Mouse (Mus musculus) thymus, postnatal 10 days (tissue): ENCODE measurements around the gene Zfp750.

Experiments
- DNase-seq, 2 experiments: peaks; one replicate each; pipeline ENCODE4 v3.0.0; 2021; ENCODE audit warnings: low spot score in 2 of 2

Gene Zfp750

DNA sequence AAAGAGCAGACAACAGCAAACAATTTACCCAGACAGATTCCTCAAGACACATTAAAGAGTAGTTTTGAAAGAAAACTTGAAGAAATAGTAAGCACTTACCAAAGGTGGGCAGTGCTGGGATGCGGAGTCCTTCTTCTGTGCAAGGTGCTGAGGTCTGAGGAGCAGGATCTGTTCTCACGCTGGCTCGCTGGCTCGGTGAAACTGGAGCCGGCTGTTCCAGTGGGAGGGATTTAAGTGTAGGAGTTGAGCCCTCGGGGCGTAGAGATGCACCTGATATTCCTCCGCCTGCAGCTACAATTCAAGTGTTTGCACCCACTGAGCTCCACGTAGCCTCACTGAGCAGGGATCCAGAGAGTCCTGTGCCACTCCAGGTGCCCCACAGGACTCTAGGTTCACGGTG lies at the start of gene Zfp750:
TSS of gene Zfp750 (minus strand) at position 203 of the 400 bp plus-strand sequence.
- no peak for DNase-seq

DNA sequence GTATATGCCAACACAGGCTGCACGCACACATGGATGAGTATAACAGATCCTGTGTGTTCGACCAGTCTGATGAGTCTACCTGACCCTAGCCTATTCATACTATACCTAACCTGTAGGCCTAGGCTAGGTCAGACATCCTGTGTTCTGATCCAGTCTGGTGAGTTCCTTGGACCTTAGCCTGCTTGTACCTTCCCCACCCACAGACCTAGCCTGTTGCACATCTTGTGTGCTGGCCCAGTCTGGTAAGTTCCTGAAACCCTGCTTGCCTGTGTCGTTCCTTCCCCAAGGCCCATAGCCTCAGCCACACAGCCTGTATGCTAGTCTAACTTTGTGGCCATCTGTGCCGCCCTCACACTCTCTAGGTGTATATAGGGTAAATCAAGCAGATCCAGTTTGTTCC lies 45.1 kb upstream of the Zfp750 start:
- no peak for DNase-seq

DNA sequence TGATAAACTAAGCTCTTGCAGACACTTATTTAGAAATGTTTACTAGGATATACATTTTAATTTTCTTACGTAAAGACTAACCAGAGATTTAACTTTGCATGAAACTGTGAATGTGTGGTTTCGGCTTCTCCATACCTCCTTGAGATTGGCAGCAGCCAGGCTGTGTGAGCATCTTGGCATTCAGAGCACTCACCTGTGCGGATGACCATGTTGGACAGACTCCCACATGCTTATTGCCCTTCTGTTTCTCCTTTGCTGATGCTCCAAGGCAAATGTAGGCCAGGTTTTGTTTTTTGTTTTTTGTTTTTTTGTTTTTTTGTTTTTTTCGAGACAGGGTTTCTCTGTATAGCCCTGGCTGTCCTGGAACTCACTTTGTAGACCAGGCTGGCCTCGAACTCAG lies 44.2 kb upstream of the Zfp750 start:
- no peak for DNase-seq

DNA sequence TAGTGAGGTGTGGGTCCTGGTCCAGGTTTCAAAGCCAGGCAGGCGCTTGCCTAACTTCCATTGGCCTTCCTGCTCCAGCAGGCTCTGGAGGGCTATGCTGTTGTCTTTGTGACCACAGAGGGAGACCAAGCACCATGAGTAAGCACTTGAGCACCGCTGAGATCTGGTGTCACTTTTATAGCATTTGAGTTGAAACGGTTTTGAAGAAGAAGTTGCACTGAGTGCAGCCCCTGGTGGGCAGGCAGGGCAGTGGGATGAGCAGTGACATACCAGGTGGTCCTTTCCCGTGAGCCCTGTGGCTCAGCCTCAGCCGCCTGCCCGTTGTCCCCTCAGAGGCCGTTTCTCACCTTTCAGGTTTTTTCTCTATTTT lies 41.1 kb upstream of the Zfp750 start:
- peak; percentile 61 to 62 for DNase-seq

DNA sequence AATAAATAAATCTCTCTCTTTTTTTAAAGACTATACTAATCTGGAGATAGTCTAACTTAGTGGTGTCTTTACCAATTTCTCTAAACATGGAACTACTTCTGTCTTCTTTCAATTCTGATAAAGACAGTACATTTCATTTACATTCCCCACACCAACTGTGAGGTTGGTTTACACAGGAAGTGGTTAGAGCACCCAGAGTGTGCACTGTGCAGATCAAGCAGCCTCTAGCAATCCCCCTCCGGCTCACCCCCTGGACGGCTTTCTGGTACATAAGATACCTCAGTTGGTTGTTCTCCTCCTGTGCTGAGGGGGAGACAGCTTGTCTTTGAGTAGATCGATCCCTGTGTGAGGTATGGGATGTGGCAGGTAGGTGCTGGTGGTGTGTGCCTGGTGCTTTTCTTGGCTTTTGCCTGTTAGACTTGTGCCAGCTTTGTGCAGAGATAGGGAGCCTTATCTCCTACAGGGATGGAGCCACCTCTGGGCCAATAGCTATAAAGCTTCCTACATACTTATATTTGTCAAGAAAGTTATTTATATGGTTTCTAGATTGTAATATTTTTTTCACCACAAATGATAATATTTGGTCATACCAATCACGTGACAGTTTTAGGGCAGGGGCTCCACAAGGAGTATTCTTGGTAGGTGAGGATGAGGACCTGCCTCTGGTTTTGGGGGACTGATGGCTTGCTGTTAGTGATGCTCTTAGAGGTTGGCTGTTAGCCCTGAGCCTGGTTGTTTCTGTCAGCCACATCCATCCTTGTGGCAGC lies 40.6 kb upstream of the Zfp750 start:
- DNase-seq, result peak; percentile 75 to 80

DNA sequence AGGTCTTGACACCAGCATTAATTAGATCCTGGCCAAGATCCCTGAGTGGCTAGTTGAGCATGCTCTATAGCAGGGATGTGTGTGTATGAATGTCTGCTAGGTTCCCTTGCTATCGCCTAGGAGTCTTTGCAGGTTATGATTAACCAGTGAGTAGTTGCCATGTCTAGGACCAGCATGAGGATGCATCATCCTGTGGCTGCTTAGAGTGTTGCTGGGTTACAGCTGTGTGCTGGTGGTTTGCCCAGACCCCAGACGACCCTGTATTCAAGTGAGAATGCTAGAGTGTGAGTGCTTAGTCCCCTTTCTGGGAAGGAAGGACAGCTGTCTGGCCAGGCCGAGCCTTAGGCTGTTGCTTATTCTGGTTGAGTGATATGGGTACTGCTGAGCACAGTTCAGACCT lies 39.4 kb upstream of the Zfp750 start:
- no peak for DNase-seq

DNA sequence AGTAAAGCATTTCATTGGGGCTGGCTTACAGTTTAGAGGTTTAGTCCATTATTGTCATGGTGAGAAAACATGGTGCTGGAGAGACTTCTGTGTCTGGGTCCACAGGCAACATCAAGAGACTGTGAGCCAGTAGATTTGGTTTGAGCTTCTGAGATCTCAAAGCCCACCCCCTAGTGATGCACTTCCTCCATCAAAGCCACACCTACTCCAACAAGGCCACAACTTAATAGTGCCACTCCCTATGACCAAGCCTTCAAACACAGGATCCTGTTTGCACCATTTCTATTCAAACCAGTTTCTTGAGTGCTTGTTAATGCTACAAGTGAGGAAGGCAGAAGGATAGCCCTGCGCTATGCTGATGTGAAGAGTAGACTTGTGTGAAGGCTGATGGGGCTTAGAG lies 38.8 kb upstream of the Zfp750 start:
- DNase-seq, result no peak

DNA sequence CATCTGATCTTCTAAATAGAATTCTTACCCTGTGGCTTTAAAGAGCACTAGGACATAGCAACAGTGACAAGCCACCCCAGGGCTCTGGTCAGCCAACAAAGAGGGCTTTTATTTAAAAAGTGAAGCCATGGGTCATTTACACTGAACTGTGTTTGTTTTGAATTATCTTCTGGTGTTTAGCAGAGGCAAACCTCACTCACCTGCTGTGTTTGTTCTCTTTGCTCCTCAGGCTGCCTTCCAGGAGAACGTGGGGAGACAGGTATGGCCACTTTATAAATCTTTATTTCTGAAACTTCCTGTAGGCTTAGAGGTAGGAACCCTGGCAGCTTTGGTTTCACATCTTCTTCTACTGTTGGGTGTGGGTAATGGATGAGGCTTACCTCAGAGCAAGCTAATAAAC lies 37.6 kb upstream of the Zfp750 start:
- DNase-seq, result no peak

DNA sequence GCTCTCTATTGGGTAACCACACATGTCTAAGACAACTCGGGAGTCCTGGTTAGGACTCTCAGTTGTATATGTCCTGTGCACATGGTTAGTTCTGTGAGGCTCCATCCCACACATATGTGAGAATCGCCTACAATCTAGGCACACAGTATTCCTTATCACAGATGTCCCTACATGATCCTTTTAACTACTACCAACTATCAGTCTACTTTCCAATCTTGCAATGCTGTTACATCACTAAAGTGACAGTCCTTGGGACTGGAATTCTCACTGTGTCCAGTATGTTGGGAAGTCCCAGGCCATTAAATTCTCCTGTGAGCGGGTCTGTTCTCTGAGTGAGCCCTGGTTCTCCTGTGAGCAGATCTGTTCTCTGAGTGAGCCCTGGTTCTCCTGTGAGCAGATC lies 34.3 kb upstream of the Zfp750 start:
- DNase-seq, result no peak

DNA sequence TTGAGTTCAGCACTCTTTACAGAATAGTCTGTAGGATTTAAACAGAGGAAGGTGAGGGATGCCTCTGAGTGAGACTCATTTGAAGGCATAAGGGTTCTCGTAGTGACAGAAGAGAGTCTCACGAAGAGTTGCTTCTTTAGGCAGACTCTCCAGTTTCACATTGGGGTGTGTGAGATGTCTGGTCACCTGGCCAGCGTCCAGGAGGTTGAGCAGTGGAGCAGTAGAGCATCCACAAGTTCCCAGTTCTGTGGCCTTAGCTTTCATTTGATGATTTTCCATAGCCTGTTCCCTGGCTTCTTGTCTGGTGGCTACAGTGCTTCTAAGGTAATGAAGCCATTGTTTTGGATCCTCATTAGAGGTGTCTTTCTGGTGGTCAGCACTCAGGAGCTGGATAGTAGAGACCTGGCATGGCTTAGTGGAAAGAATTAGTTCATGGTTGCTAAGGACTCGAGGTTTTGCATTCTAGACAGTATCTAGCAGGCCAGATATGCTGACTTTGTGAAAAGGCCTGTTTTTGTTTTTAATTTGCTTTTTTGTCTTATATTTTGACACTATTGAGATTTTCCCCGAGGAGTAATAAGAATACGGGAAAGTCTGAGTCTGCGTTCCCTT lies 33.8 kb upstream of the Zfp750 start:
- DNase-seq, result no peak

DNA sequence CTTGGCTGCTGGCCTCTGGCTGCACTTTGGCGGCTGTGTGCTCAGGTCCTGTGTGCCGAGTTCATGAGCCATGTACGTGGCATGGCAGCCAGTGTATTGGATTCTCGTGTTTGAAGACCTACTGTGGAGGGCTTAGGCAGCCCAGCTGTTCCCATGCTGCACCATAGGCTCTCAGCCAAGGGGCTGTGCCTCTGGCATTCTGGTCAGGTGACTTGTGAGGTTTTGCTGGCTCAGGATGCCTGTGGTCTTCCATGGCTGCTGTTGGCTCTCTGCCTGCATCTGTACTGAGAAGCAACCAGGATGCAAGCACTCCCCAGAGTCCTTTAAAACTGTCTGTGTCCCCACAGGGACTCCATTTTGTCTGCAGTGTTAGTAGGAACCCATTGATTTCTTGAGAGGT lies 33.0 kb upstream of the Zfp750 start:
- no peak for DNase-seq

DNA sequence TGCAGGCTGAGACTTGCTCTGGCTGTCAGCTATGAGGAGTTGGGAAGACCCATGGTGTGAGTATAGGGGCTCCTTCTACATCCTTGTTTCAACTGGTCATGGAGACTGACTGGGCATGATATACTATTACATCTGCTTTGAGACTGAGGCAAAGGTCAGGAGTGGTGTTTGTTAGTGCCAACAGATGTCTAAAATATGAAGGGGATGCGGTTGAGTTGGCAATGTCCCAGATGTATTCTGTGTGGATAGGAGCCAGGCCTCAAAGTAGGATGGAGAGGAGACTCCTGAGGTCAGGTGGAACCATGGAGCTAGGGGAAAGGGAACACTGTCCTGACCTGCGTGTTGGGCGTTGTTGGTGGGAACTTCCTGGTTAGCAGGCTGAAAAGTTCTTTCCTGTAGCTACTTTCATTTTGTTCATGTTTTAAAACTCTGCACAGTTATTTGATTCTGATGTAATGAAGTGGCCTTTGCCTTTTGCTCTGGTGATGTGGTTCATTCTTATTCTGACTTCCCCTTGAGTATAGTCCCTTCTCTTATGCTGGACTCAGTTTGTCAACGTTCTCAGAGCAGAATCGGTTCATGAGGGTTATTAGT lies 32.2 kb upstream of the Zfp750 start:
- DNase-seq, result no peak

DNA sequence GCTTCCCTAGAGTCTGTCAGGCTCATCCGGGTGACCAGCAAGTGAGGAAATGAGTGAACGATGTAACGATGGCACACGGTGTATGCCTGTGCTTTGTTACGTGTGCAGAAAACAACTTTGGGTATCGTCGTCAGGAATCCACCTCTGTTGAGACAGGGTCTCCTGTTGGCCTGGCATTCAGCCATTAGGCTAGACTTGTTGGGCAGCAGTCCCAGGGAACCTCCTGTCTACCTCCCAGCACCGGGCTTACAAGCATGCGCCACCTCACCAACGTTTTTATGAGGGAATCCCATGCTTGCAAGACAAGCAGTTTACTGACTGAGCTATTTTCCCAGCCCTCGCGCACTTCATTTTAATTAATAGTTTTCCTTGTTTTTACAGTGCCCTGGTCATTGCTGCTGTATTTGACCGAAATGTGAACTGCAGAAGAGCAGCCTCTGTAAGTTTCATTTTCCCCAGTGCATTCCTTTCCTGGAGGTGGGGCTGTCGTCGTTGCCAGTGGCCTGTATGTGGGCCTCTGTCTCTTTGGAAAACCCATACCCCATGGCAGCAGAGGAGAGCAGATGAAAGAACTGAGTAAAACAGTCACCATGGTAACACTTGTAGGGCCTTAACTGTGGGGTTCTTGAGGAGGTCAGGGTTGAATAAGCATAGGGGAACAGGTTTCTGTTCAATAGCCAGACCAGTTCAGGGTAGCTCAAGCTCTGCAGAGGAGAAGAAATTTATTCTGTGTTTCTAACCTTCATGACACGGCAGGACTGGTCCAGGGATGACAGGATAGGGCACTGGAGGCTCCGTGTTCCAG lies 30.9 kb upstream of the Zfp750 start:
- DNase-seq, result no peak

DNA sequence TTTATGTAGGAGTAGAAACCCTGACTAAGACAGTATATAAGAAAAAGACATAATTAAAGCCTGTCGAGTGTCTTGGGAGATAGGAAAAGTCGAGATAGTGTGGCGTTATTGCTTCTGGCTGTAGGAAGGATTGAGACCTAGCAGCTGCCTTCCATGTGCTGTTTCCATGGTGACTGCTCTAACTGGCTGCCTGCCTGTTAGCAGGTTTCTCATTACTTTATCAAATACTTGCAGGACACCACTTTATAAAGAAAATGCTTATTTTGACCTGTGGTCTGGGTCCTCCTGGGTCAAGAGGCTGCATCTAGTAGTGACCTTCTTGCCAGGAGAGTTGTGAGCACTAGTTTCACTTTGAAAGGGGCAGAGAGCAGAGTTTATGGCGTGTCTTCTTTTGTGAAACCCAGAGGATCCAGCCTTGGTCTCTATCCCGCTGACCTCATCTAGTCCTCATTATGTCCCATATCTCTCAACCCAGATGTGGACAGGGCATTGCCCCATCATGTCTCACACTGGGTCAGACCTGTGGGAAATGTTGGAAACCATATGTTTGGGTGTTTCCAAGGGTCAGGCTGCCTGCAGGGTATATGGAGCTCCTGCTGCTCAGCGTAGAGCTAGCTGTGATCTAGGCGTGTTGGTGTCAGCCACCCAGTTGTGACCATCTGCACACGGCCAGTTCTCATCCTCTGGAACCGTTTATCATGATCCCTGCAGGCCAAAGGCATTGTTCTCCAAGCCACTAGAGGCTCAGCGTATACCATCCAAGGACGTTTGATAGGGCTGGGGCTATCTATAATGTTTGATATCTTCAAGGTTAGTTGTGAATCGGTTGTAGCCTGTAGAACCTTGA lies 30.1 kb upstream of the Zfp750 start:
- no peak for DNase-seq

DNA sequence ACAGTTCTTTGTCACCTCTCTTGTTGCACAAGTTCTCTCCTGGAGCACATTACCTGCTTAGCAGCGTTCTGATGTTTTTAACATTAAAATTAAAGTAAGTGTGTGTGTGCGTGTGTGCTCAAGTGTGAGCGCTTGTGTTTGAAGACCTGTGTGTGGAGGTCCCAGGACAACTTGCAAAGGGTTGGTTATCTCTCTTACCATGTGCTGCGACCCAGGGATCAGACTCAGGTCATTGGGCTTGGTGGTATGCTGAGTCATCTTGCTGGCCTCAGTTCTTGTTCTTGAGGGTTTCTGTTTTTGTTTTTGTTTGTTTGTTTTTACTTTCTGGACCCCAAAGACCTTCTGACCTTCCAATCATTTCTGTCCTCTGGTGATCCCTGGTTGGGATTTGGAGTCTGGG lies 28.8 kb upstream of the Zfp750 start:
- no peak for DNase-seq

DNA sequence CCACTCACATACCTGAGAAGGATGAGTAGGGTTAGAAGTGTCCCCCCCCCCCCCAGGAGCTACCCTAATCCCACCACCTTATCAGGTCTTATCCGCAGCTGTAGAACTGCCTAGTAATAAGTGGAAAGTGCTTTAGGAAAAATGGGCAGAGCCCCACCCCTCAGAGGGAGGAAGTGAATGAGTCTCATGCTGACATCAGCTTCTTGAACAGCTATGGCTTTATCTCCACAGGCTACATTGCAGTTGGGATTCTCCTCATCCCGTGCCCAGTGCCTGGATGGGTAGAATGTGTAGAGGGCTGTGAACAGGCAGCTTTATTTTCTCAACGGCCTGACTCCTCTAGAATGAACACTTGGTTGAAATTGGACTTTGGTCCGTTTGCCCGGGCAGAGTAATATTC lies 28.1 kb upstream of the Zfp750 start:
- DNase-seq, result no peak

DNA sequence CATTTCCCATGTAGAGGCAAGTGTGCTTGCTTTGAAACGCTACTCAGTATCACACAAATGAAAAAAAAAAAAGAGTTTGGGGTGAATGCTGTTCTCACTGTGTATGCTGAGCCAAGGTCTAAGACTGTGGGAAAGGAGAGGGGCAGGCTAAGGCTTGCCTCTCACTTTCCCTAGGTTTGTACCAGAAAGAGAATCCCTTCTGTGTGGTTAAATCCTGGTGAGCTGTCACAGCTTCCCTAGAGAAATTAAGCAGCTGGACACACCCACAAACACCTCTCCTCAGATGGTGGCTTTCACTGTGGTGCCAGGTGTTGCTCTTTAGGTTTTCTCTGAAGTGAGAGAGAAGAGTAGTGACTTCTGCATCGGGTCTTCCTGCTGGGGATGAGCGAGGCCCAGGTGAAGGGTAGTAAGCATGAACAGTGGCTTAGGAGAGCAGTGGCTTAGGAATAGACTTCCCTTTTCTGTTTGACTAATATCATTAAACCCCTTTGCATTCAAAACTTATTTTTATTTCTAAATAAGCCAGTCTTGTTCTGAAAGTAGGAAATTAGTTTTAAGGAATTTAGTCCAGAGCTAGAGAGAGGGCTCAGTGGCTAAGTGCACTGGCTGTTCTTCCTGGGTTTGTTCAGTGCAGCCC lies 26.4 kb upstream of the Zfp750 start:
- no peak for DNase-seq

DNA sequence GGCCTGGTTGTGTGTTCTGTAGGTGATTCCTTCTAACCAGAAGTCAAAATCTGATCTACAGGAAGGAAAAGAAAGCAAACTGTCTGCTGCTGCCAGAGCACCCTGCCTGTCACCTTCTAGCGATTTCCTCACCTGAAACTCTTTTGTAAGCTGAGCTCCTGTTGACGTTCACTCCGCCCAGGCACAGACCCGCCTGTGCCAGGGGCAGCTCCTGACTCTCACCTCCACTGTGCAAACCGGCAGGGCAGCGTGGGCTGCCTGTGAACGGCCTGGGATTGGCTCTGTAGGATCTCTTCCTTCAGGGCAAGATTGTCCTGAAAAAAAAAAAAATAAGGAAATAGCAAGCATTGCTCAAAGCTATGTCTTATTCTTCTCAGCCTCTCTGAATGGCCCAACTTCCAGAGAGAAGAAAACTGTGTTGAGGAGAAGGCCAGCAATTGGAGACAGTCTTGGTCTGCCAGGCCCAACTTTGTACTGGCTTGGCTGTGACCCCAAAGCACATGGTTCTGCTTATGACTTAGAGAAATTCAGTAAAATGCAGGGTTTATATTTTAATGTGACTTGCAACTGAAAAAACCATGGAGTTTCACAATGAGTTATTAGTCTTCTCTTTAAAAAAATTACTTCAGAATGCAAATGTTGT lies 25.7 kb upstream of the Zfp750 start:
- no peak for DNase-seq

DNA sequence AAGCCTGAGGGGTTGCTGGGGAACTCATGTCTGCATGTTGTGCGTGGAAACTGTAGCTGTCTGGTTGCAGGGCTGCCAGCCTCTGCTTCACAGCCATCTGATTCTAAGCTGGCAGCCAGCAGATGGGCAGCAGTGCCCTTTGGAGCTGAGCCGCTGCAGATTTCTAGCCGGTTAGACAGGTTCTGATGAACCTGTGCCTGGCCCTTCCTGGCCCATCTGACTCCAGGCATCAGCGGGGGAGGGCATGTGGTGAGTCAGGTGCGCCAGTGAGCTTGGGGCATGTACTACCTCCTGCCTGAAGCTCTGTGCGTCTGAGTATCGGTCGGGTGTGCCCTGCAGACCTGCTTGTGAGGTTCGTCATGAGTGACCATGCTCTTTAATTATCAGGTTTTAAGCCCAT lies 24.8 kb upstream of the Zfp750 start:
- DNase-seq, result no peak

DNA sequence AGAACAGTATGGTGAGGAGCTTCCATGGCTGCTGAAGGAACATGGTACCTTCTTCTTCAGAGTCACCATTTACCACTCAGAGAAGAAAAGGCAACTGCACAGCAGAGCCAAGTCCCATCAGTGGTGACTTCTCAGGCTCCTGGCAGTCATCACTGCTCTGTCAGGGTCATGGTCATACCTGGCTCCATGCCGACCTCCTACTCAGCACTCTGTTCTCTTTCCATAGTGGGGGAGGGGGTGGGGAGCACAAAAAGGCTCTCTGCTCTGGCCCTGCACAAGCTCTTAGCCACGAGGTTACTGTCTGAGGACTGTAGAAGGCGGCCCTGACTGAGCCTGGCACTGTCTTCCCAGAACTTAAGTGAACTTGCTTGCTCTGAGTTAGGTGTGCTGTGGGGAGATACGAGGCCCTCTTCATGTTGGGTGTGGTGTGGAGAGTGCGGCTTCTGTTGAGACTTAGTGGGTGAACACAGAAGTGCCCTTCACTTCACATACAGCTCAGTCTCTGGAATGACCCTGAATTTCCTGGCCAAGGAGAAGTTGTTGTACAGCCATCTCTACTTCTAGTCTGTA lies 24.2 kb upstream of the Zfp750 start:
- DNase-seq, result no peak
